Mouse (Mus musculus) kidney, embryonic 15.5 days (tissue): ENCODE measurements around the gene Sec23ip. TPM values are rescaled to one million over a fixed set of nuclear protein-coding genes. Genes with fewer than 3 reads are reported as not detected.

ENCODE experiments used
- ATAC-seq: fragments of 200-750 bp; cut with Nextera tagmentation; replicated peaks from 2 replicates; pipeline ENCODE4 v1.8.0; 2017; ENCODE audit warnings: moderate TSS enrichment; ENCODE audit not compliant: low FRiP score
- H3K27ac ChIP-seq: fragments of 300-500 bp; sonication (generic); 2 replicates; pipeline ENCODE4 v1.5.1; 2015; ENCODE audit warnings: mild to moderate bottlenecking, inconsistent platforms
- H3K27me3 ChIP-seq: fragments of 300-500 bp; sonication (generic); 2 replicates; pipeline ENCODE4 v1.6.1; 2015; ENCODE audit warnings: inconsistent platforms
- H3K36me3 ChIP-seq: fragments of 300-500 bp; sonication (generic); 2 replicates; pipeline ENCODE4 v1.6.1; 2015; ENCODE audit warnings: inconsistent platforms
- H3K4me1 ChIP-seq: fragments of 300-500 bp; sonication (generic); 2 replicates; pipeline ENCODE4 v1.6.1; 2015; ENCODE audit warnings: inconsistent platforms
- H3K4me2 ChIP-seq: fragments of 300-500 bp; sonication (generic); 2 replicates; pipeline ENCODE4 v1.6.1; 2015; ENCODE audit warnings: moderate library complexity, mild to moderate bottlenecking, inconsistent platforms
- H3K4me3 ChIP-seq: fragments of 300-500 bp; sonication (generic); replicated peaks from 2 replicates; pipeline ENCODE4 v1.5.1; 2015; ENCODE audit warnings: mild to moderate bottlenecking, inconsistent platforms
- H3K9ac ChIP-seq: fragments of 300-500 bp; sonication (generic); 2 replicates; pipeline ENCODE4 v1.6.1; 2015; ENCODE audit warnings: mild to moderate bottlenecking, inconsistent platforms
- H3K9me3 ChIP-seq: fragments of 300-500 bp; sonication (generic); replicated peaks from 2 replicates; pipeline ENCODE4 v1.6.1; 2016; ENCODE audit warnings: inconsistent platforms
- WGBS: fragments of 180-500 bp; shearing (Covaris S2); methylation state at CpG from one replicate; pipeline ENCODE4 v1.1.7; 2015; ENCODE audit warnings: mixed read lengths; 5-methylcytosine and 5-hydroxymethylcytosine counted together
- polyA plus RNA-seq: library from polyadenylated mRNA; unstranded; fragments of >200 nt; fragmentation: Nextera tagmentation; extraction: Ambion mirVana; gene quantifications from 2 replicates; pipeline ENCODE4 v1.2.1, GENCODE M21; 2015

Sec23ip gene
- polyA plus RNA-seq, 1 experiment from 2014 or later, result 38.1 TPM

DNA sequence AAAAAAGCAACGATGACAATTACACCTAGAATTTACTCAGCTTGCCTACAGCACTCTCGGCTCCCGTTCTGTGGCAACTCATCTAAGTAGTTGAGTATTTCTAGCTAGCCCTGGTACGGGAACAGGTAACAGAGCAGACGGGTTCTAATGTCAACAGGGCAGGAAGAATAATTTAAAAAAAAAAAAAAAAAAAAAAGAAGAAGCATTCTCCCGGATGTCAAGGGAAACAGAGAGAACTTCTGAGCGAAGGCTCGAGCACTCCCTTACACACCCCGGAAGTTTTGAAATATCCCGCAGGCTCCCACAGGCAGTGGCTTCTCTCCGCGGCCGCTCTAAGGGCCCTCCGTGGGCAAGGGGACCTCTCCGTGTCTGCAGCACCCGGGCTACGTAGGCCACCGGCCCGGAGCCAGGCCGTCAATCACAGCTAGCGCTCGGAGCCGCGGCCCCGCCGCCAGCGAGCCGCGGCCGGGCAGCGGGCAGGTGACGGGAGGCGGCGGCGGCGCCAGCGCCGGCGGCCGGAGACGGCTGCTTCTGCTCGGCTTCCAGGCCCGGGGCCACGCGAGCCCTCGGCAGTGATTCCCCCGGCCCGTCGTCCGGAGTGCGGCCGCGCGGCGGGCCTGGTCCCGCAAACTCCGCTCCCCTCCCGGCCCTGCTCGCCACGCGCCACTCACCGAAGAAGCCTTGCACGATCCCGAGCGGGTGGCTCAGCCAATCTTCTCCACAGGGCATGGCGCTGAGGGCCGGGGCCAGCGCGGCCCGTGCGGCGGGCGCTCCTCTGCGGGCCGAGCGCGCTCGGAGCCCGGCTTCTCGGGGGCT is 5.1 kb upstream of the Sec23ip start:
- Histone ChIP-seq H3K4me3 (peak overlapping the region; percentile 99), H3K9ac (peak overlapping the region; percentile 98), H3K36me3 (peaks cover 7% of the 10 kb centered on the region), H3K27ac (peak overlapping the region; percentile 84), H3K27me3 (0 out of 2 replicates have a peak, but pooled peaks cover 3% of the 10 kb centered on the region), H3K4me1 (peaks cover 31% of the 10 kb centered on the region), H3K4me2 (peak overlapping the region; percentile 82), H3K9me3 (no peaks in the 10 kb centered on the region)
- under 1% methylated on average over 73 of the region's 80 CpGs for WGBS
- ATAC-seq, result peak; percentile 64

GRCm38 (mm10) chr7:128740334-128740733 is 4.4 kb upstream of the Sec23ip start, which contains the start of gene Mcmbp:
Mcmbp (minus strand) TSS chr7:128740495.
- under 1% methylated on average over 33 of the region's 35 CpGs for WGBS
- H3K4me1 ChIP-seq, result peaks cover 31% of the 10 kb centered on the region
- peak within 1 kb of the TSS; percentile 82 for H3K4me2 ChIP-seq
- peak within 1 kb of the TSS; percentile 98 for H3K9ac ChIP-seq
- 0 out of 2 replicates have a peak, but pooled peaks cover 3% of the 10 kb centered on the region for H3K27me3 ChIP-seq
- H3K4me3 ChIP-seq, result peak within 1 kb of the TSS; percentile 99
- H3K36me3 ChIP-seq, result peaks cover 5% of the 10 kb centered on the region; the same call in 1 of the 2 replicates
- ATAC-seq, result peak; percentile 87
- H3K9me3 ChIP-seq, result no peaks in the 10 kb centered on the region
- peak within 1 kb of the TSS; percentile 84 for H3K27ac ChIP-seq

DNA sequence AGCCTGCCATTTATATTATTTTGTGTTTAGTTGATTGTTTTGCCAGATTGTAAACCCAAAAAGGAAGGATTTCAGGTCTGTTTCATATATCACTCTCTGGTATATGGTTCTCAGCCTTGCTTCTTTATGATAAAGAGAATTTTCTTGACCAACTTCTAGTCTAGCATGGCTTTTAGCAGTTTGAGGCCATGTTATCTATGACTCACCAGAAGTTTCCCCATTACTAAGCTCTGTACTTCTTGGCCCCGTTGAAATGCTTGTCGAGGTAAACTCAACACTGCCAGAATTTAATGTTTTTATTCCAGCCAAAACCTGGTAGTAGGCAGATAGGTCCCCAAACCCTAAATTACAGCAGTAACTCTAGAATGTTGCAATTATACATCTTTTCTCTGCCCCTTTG is 845 bp upstream of the Sec23ip start:
- 0 out of 2 replicates have a peak, but pooled peaks cover 3% of the 10 kb centered on the region for H3K27me3 ChIP-seq
- H3K9ac ChIP-seq, result 0 out of 2 replicates have a peak overlapping the region, but pooled peaks have one; percentile 42
- 57% methylated on average over 2 of the region's 2 CpGs for WGBS
- peaks cover 47% of the 10 kb centered on the region for H3K4me1 ChIP-seq
- peak overlapping the region; percentile 87 for H3K4me3 ChIP-seq
- no peak for ATAC-seq
- H3K36me3 ChIP-seq, result peaks cover 13% of the 10 kb centered on the region
- no peaks in the 10 kb centered on the region for H3K9me3 ChIP-seq
- H3K4me2 ChIP-seq, result peak overlapping the region; percentile 80
- no peak overlapping the region for H3K27ac ChIP-seq

DNA sequence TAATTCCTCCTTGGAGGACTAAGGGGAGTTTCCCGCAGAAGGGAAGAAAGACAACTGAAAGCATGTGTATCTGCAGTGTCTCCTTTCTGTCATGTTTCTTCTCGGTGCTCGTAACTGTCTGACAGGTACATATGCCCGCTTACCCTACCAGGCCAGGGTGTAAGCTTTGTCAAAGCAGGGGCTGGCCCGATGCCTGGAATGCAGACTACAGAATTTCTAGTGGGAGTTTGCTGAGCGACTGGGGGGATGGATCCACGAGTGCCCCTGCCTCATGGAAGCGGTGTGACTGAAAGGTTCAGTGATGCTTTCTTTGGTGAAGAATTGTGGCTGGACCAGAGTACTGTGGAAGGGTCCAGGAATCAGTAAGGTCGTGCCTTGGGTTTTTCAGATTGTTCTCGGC is 1.4 kb downstream of the Sec23ip start:
- H3K4me3 ChIP-seq, result peak overlapping the region; percentile 87
- ATAC-seq, result no peak
- H3K9ac ChIP-seq, result peak overlapping the region; percentile 81
- H3K9me3 ChIP-seq, result no peaks in the 10 kb centered on the region
- H3K36me3 ChIP-seq, result peaks cover 27% of the 10 kb centered on the region
- WGBS, result 83% methylated on average over 10 of the region's 10 CpGs
- peak overlapping the region; percentile 80 for H3K4me2 ChIP-seq
- H3K4me1 ChIP-seq, result peaks cover 43% of the 10 kb centered on the region
- H3K27me3 ChIP-seq, result 0 out of 2 replicates have a peak, but pooled peaks cover 3% of the 10 kb centered on the region
- no peak overlapping the region for H3K27ac ChIP-seq

DNA sequence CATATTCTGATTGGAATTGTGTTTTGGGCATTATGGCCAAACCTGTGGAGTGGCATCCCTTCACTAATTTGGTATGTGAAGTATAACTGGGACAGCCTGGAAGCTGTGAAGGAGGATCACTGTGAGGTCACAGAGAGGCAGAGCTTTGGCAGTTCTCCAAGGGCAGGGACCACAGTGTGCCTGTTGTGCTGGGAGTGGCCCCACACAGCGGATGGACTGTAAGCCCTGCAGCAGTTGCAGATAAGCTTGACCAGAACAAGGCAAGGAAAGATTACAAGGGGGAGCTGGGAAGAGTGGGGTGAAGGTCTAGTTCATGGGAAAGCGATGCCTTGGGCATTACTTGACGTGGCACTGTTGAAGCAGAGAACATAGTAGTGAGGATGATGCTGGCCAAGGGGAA is 4.0 kb downstream of the Sec23ip start:
- H3K4me2 ChIP-seq, result no peak overlapping the region

GRCm38 (mm10) chr7:128750296-128750695 is 5.6 kb downstream of the Sec23ip start:
- no peak overlapping the region for H3K9ac ChIP-seq
- no peaks in the 10 kb centered on the region for H3K9me3 ChIP-seq
- H3K27me3 ChIP-seq, result no peaks in the 10 kb centered on the region
- H3K27ac ChIP-seq, result no peak overlapping the region
- H3K4me1 ChIP-seq, result peaks cover 38% of the 10 kb centered on the region
- no peak for ATAC-seq
- peaks cover 67% of the 10 kb centered on the region for H3K36me3 ChIP-seq
- WGBS, result 86% methylated on average over 9 of the region's 9 CpGs
- H3K4me3 ChIP-seq, result no peak overlapping the region
- no peak overlapping the region for H3K4me2 ChIP-seq

More for the DNA sequence above, 4.0 kb downstream of the Sec23ip start:
- no peak for ATAC-seq
- no peaks in the 10 kb centered on the region for H3K27me3 ChIP-seq
- H3K36me3 ChIP-seq, result peaks cover 52% of the 10 kb centered on the region
- H3K9ac ChIP-seq, result no peak overlapping the region
- 65% methylated on average over 3 of the region's 3 CpGs for WGBS
- H3K9me3 ChIP-seq, result no peaks in the 10 kb centered on the region
- peaks cover 43% of the 10 kb centered on the region for H3K4me1 ChIP-seq
- H3K27ac ChIP-seq, result peak overlapping the region; percentile 41; the same call in 1 of the 2 replicates
- no peak overlapping the region for H3K4me3 ChIP-seq

DNA sequence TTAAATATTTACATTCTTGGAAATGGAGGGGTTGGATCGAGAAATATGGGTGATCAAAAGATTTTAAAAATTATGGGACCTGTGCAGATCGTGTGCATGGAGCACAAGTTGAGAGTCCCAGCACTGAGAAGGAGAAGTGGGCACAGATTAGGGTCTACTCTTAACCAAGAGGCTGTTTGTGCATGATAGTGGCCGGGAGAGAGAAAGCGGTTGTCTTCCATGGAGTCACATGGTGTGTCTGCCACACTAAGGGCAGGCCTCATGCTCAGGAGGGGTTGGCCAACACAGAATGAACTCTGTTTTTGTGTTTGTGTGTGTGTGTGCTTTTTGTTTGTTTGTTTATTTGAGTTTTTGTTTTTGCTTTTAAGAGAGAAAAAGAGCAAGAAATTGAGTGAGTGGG is 7.3 kb downstream of the Sec23ip start:
- Histone ChIP-seq H3K9ac (no peak overlapping the region), H3K27me3 (no peaks in the 10 kb centered on the region), H3K27ac (no peak overlapping the region), H3K4me3 (no peak overlapping the region), H3K36me3 (peaks cover 76% of the 10 kb centered on the region), H3K4me1 (peaks cover 21% of the 10 kb centered on the region), H3K4me2 (no peak overlapping the region), H3K9me3 (no peaks in the 10 kb centered on the region)
- 93% methylated on average over 4 of the region's 4 CpGs for WGBS
- no peak for ATAC-seq

- Histone ChIP-seq H3K9ac (no peak overlapping the region), H3K27me3 (no peaks in the 10 kb centered on the region), H3K36me3 (peaks cover 97% of the 10 kb centered on the region), H3K9me3 (no peaks in the 10 kb centered on the region), H3K4me1 (no peaks in the 10 kb centered on the region), H3K4me3 (no peak overlapping the region), H3K4me2 (no peak overlapping the region), H3K27ac (peak overlapping the region; percentile 68)
- ATAC-seq, result no peak
- 88% methylated on average over 1 of the region's 1 CpGs for WGBS
Measured at GRCm38 (mm10) chr7:128755396-128755795, 10.7 kb downstream of the Sec23ip start.

DNA sequence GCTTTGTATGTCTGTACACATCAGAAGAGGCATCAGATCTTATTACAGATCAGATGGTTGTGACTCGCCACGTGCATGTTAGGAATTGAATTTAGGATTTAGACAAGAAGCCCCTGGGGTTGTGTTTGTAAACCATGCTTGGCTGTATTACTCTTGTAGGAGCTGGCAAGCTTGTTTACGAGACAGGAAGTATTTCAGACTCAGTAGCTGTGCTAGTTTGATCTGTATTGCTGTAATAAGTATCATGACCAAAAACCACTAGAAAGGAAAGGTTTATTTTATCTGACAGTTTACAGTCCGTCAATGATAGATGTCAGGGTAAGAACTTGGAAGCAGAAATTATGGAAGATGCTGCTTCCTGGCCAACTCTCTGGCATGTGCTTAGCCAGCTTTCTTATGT is 14.2 kb downstream of the Sec23ip start:
- Histone ChIP-seq H3K4me1 (no peaks in the 10 kb centered on the region), H3K27ac (no peak overlapping the region), H3K9ac (no peak overlapping the region), H3K9me3 (no peaks in the 10 kb centered on the region), H3K4me2 (no peak overlapping the region), H3K36me3 (peaks cover 95% of the 10 kb centered on the region), H3K4me3 (no peak overlapping the region), H3K27me3 (no peaks in the 10 kb centered on the region)
- ATAC-seq, result no peak
- WGBS, result 95% methylated on average over 4 of the region's 4 CpGs

DNA sequence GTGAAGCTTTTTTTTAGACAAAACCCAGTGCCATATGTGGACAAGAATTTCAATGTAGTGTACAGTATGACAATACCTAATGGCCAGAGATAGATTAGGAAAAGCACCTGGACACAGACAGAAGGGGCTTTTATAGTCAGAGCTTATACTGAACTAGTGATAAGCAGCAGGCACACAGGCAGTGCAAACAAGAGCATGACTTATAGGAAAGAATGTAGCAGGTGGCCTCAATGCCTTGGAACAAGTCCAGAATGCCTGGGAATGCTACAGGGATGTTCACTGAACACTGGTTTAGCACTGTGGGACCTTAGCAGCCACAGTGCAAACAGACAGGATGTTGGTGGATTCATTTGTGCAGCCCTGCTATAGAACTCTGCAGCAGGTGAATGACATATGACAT is 22.0 kb downstream of the Sec23ip start:
- Histone ChIP-seq H3K27me3 (no peaks in the 10 kb centered on the region), H3K9ac (no peak overlapping the region), H3K4me1 (no peaks in the 10 kb centered on the region), H3K4me2 (no peak overlapping the region), H3K27ac (no peak overlapping the region), H3K36me3 (peaks cover 94% of the 10 kb centered on the region), H3K4me3 (no peak overlapping the region), H3K9me3 (no peaks in the 10 kb centered on the region)
- no peak for ATAC-seq

DNA sequence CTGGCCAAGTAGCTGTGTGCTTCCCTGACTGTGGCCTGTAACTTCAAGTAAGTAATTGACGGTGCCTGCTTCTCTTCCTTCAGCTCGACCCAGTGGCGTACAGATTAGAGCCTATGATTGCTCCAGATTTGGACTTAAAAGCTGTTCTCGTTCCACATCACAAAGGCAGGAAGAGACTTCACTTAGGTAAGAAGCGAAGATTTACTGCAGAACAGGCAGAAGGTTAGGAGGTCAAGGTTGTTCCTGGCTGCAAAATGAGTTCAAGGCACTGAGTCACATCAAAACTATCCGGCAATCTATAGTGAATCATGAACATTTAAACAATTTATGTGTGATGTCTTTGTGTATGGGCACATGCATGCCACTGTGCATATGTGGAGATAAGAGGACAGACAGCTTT is 32.5 kb downstream of the Sec23ip start:
- Histone ChIP-seq H3K27ac (no peak overlapping the region), H3K4me1 (no peaks in the 10 kb centered on the region), H3K4me3 (no peak overlapping the region), H3K4me2 (no peak overlapping the region), H3K9me3 (no peaks in the 10 kb centered on the region), H3K27me3 (no peaks in the 10 kb centered on the region), H3K9ac (no peak overlapping the region), H3K36me3 (peaks cover 96% of the 10 kb centered on the region)
- 72% methylated on average over 6 of the region's 6 CpGs for WGBS
- no peak for ATAC-seq

GRCm38 (mm10) chr7:128779305-128779704 is 34.6 kb downstream of the Sec23ip start:
- no peak for ATAC-seq
- no peak overlapping the region for H3K4me2 ChIP-seq
- H3K27ac ChIP-seq, result no peak overlapping the region
- H3K9ac ChIP-seq, result no peak overlapping the region
- 46% methylated on average over 6 of the region's 6 CpGs for WGBS
- no peaks in the 10 kb centered on the region for H3K9me3 ChIP-seq
- no peaks in the 10 kb centered on the region for H3K27me3 ChIP-seq
- H3K4me3 ChIP-seq, result no peak overlapping the region
- H3K4me1 ChIP-seq, result no peaks in the 10 kb centered on the region
- H3K36me3 ChIP-seq, result peaks cover 93% of the 10 kb centered on the region
